Comparison of ENCODE assay signal across 15 mouse cellular contexts in genomic region chr3:95541186-95541585, GRCm38 (mm10). TPM values are rescaled to one million over a fixed set of nuclear protein-coding genes. Genes with fewer than 3 reads are reported as not detected.
"Had no signal": no experiment of that assay in that cellular context is flagged by ENCODE, and none has a peak within 500 bp of the region (broad histone marks: within the 10 kb centered on the region; RNA-seq: fewer than 3 reads in every experiment).

No protein-coding gene starts in this region.

RNA-seq across cellular contexts. Expression of gene Hormad1, which starts 18.3 kb away (rescaled TPM):
- polyA plus RNA-seq: liver, embryonic 15.5 days; liver, postnatal 0 days; lung, adult 2 months; lung, postnatal 0 days; midbrain, embryonic 12.5 days; midbrain, embryonic 14.5 days; midbrain, embryonic 16.5 days; myocyte; neural tube, embryonic 11.5 days; neural tube, embryonic 13.5 days; neural tube, embryonic 15.5 days; small intestine, adult 2 months; stomach, embryonic 15.5 days; stomach, postnatal 0 days; thymus, adult 2 months had no signal
